Mouse (Mus musculus): ENCODE results near the gene Rdh11. TPM values are rescaled to one million over a fixed set of nuclear protein-coding genes. Genes with fewer than 3 reads are reported as not detected.

Rdh11 gene
- polyA plus RNA-seq (2012; rRNA removed; ENCODE audit: low replicate concordance) = 7.2 and 16.5 TPM in 2 replicates

GRCm38 (mm10) chr12:79192193-79192592 is at the start of gene Rdh11:
Rdh11 (minus strand) TSS chr12:79192293.

GRCm38 (mm10) chr12:79208703-79209464 is 16.8 kb upstream of the Rdh11 start, which contains the start of gene Rdh12:
Rdh12 (plus strand) TSS chr12:79208914.

GRCm38 (mm10) chr12:79172019-79172941 is 19.8 kb downstream of the Rdh11 start, which contains the start of gene Vti1b:
Vti1b (minus strand) TSS chr12:79172667.

GRCm38 (mm10) chr12:79130299-79131177 is 61.6 kb downstream of the Rdh11 start, which contains the start of gene Arg2:
Arg2 (plus strand) TSS chr12:79130777.

Other genes with a start within 250 kb of the Rdh11 start
- gene Tmem229b, start 184.7 kb downstream of the Rdh11 start, polyA plus RNA-seq (2012; rRNA removed; ENCODE audit: low replicate concordance) = 33.1 and 36.1 TPM in 2 replicates
- gene Plekhh1, start 163.1 kb downstream of the Rdh11 start, polyA plus RNA-seq (2012; rRNA removed; ENCODE audit: low replicate concordance) = 6.6 and 8.2 TPM in 2 replicates
- gene Pigh, start 102.6 kb downstream of the Rdh11 start, polyA plus RNA-seq (2012; rRNA removed; ENCODE audit: low replicate concordance) = 12.2 and 19.1 TPM in 2 replicates
- gene Arg2, start 61.5 kb downstream of the Rdh11 start, polyA plus RNA-seq (2012; rRNA removed; ENCODE audit: low replicate concordance) = 7.4 and 14.7 TPM in 2 replicates
- gene Vti1b, start 19.6 kb downstream of the Rdh11 start, polyA plus RNA-seq (2012; rRNA removed; ENCODE audit: low replicate concordance) = 29.1 and 48.9 TPM in 2 replicates
- 2.2 and 4.0 TPM in 2 replicates for gene Rdh12, start 16.6 kb upstream of the Rdh11 start, polyA plus RNA-seq (2012; rRNA removed; ENCODE audit: low replicate concordance)
- gene Zfyve26, start 104.0 kb upstream of the Rdh11 start, polyA plus RNA-seq (2012; rRNA removed; ENCODE audit: low replicate concordance) = 22.2 and 28.9 TPM in 2 replicates
- 0.78 and 0.85 TPM in 2 replicates for gene Rad51b, start 105.0 kb upstream of the Rdh11 start, polyA plus RNA-seq (2012; rRNA removed; ENCODE audit: low replicate concordance)

Data from mammary gland, adult 2 months (tissue).